Mouse (Mus musculus): ENCODE results near the gene Magohb.

Magohb gene

DNA sequence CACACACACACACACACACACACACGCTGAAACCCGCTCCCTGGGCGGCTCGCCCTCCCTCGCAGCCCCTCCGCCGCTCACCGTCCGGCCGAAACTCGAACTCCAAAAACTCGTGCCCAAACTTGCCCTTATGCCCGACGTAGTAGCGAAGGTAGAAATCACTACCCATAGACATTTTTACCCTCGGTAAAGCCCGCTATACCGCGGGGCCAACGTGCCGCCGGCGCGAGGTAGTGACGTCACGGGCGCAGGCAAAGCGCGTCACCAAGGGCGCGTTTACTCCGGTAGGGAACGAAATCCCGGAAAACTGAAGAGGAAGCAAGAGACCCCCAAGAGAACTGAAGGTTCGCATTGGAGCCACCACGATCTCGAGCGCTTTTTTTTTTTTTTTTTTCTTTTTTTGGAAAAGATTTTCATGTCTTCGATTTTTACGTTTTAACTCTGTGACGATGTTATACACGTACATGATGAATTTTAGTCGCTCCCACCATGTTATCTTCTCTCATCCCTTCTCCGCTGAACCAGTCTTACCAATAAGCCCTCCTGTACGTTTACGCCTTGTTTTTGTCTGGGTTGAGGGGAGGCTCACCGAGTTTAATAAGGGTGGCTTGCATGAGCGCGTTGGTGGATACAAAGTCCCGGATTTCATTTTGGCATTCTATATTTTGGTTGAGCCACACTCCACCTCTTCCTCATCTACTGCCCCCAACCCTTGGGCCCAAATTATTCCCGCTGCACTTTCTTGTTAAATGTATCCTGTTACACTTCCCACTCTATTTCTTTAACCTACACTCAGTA lies at the start of gene Magohb:
Magohb (minus strand) TSS at position 254 of the 798 bp plus-strand sequence.
- in situ Hi-C loops (cut with MboI; ENCODE audit: unreplicated experiment in 2 of 2): loop anchor here (5.0 to 25.0 kb wide), 5 partner anchors 62 to 1819 kb away; partner anchors contain the start of genes Klra6 (in 1 of the 2), Klra7 (in 1 of the 2), Klre1 (in 1 of the 2) and Smim10l1 (in 1 of the 2)

DNA sequence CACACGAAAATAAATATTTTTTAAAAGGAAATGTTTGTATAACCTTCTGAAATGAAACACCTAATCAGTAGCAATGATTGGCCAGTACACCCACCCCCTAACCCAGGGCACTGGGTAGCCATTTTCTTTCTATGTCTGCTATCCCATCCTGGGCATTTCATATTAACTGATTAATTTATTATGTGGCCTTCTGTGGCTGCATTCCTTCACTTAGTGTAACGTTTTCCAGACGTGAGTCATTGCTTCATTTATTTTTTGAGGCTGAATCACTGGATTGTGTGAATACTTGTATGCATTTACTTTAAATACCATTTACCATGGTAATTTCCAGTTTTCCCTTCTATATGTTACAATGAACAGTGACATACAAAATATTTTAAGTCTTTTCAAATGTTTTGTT lies 47.0 kb upstream of the Magohb start:
- in situ Hi-C loops (cut with MboI; ENCODE audit: unreplicated experiment in 2 of 2): no loop called here

DNA sequence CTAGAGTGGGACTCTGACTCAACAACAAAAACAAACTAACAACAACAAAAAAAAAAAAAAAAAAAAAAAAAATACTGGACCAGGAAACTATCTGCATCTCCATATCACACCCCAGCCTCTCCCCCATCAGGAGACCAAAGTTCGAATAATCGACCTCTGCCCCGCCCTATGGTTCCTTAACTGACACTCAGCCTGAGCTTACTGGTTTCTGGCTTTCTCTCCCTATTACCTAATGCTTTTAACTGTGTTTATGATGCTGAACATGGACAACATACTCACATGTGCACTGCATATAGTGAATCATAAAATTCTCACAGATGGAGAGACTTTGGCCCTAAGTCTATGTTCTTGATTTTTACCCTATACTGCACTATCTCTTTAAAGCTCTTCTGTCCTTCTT lies 46.3 kb upstream of the Magohb start:
- in situ Hi-C loops (cut with MboI; ENCODE audit: unreplicated experiment in 2 of 2): no loop called here

DNA sequence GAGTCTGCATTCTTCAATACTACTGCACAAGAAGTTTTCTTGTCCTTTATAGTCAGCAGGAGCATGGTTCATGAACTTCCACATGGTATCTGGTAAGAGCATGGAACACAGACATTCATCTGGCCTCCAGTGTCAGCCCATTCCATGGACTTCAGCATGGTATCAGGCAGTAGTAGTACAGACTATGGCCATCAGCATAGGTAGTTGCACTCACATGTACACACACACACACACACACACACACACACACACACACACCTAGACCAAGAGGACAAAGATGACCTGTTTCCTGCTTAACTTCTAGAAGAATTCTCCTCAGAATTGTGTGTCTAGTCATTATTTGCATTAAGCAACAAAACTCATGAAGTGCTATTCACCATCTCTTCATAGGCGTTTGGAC lies 45.7 kb upstream of the Magohb start:
- in situ Hi-C loops (cut with MboI; ENCODE audit: unreplicated experiment in 2 of 2): no loop called here

DNA sequence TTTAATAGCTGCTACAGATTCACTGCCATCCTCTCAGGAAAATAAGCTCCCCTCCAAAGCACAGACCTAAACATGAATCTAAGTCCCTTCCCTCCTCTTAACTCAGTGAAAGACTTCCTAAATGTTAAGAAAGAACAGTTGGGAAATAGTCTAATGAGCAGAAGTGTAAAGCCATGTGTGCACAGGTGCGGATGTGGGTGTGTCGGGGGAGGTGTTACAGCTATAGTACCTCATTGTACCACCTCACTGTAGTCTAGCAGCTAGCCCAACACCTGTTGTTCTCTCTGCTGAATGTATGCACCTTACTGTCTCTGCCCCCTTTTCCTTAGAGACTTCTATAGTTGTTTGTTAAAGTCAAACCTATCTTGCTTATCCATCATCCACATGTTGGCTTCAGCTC lies 34.0 kb upstream of the Magohb start:
- in situ Hi-C loops (cut with MboI; ENCODE audit: unreplicated experiment in 2 of 2): no loop called here

DNA sequence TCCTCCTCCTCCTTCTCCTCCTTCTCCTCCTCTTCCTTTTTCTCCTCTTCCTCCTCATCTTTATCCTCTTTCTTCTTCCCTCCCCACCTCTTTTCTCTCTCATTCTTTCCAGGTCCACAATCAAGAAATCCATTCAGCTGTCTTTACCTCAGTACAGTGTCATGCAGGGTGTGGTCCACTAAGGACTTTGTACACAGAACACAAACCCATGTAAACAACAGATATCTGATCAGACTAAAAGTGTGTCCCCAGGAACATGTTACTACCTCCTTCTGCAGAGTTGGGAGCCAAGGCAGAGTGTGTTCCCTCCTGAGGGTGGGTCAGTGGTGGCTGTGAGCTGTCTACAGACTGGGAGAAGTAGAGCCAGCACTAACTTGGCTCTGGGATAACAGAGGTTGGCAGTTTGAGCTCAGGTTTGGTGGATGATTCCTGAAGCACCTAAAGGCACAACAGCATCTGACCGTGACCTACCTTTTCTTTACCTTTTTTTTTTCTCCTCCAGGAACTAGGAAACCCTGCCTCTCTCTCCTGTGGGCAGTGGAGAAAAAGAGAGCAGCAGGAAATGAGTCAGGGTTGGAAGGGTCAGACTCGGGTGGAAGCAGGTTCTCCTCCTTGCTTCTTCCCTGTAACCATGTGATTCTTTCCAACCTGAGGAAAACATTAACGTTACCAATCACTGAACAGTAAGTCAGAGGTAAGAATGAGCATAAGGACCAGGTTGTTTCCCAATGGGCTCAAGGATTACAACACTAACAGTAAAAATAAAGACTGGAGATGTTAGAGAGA lies 29.0 kb upstream of the Magohb start:
- in situ Hi-C loops (cut with MboI; ENCODE audit: unreplicated experiment in 2 of 2): no loop called here

DNA sequence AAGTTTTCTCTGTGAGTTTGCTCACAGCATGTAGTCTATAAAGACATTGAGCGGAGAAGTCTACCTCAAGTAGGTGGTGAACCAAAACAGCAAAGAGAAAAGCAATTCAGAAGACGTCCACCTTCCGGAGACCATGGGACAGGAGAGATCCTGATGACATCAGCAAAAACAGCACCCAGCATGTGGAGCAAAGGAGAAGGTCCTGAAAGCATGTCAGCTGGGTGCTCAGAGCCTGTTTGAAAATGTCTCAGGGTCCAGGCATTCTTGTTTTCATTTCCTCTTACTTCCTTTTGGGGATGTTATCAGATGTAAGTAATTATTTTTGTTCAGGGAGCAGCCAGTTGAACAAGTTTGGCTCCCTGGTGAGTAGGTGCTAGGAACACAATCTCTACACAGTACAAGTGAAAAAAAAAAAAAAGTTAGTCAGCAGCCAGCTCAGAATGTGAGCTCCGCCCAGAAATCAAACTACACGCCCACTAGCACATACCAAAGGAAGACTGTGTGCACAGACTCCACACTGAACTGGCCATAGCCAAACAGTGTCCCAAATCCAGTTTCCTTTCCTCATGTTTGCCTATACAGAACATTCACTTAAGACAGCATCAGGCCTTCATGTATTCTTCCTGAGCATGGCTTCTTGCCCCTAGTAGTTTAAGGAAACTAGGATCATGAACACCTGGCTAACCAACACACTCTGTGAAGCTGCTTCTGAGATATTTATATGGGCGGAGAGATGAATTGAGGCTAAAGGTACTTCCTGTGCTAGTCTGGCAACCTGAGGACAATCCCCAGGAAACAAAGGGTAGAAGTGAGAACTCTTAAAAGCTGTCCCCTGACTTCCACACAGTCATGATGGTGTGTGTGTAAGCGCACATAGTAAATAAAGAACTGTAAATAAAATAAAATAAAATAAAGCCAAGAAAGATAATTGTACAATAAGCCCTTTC lies 23.4 kb upstream of the Magohb start:
- in situ Hi-C loops (cut with MboI; ENCODE audit: unreplicated experiment in 2 of 2): no loop called here

DNA sequence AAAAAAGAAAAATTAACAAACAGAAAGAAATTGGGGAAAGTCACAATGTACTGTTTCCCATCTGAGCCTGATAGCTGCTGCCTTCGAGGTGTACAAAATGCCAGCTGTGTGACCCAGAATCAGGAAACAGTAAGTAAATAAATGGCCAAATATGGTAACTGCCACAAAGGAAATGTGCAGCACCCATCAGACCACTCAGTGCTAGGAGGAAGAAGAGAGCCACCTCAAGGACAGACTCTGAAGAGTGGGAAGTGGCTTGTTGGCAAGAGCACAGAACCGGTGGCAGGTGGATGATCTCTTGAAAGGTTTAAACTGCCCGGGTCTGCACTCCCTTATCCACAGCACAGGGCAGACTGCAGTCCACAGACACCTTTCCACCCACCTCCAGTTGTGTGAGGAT lies 15.0 kb upstream of the Magohb start:
- in situ Hi-C loops (cut with MboI; ENCODE audit: unreplicated experiment in 2 of 2): no loop called here

DNA sequence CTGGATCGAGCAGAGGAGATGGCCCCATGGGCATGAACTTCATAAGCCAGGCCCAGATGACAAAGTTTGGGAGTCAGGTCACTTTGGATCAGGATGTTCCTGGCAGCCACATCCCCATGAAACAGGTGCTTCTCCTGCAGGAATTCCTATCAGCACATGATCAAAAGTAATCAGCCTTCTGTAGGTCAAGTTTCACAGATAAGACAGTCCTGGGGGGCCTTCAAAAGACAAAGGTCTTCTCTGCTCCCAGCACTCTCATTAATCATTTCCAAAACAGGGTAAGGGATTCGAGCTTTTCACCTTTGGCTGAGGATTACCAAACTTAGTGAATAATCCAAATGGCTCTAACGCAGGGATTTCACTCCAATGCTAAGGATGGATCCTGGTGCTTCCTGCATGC lies 11.7 kb upstream of the Magohb start:
- in situ Hi-C loops (cut with MboI; ENCODE audit: unreplicated experiment in 2 of 2): no loop called here

DNA sequence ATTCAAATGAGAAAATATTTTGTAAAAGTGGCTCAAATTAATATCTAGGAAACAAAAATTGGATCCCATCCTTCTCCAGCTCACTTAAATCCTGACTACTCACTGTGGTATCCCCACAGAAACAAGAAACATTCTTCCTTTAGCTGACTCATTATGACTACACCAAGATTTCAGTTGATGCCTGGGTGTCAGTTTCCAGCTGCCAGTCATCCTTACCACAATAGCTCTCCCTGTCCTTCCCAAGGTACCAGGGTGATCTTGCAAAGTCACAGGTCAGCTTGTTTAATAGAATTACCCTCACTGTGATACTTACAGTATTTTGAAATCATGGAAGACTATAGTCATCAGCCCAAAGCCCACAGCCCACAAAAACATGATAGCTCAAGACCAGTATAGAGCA lies 5.5 kb upstream of the Magohb start:
- in situ Hi-C loops (cut with MboI; ENCODE audit: unreplicated experiment in 2 of 2): loop anchor here (10.0 to 25.0 kb wide), 4 partner anchors 56 to 1814 kb away; partner anchors contain the start of genes Klra6 (in 1 of the 2), Klra7 (in 1 of the 2), Smim10l1 (in 1 of the 2) and Styk1 (in 1 of the 2)

DNA sequence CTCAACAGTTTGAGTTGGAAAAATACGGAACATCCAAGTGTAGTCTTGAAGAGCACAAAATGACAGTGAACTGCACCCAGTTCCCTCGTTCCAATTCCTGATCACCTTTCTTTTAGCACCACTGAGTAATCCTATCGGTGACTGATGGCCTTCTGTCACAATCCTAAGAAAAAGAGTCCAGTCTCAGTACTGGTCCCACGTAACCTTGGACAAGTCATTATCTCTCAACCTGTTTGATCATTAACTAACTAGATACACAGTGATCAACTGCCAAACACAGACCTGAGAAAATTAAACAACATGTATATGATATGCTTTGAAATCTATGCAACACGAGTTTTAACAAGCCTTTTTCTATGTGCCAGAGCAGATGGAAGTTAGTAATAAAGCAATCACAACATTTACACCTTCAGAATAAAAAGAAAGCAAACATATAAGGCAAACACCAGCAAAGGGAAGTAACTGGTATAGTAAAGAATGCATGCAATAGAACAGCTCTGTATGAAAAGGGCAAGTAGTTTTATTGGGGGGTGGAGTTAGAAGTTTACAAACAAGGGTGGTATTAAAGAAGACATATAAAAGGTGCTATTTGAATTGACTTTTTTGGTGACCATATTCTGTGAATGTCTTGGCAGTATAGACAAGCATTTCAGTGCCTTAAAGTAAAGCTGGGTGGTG lies 1.5 kb upstream of the Magohb start:
- in situ Hi-C loops (cut with MboI; ENCODE audit: unreplicated experiment in 2 of 2): loop anchor here (5.0 to 25.0 kb wide), 5 partner anchors 60 to 1818 kb away; partner anchors contain the start of genes Klra6 (in 1 of the 2), Klra7 (in 1 of the 2), Klre1 (in 1 of the 2) and Smim10l1 (in 1 of the 2)

DNA sequence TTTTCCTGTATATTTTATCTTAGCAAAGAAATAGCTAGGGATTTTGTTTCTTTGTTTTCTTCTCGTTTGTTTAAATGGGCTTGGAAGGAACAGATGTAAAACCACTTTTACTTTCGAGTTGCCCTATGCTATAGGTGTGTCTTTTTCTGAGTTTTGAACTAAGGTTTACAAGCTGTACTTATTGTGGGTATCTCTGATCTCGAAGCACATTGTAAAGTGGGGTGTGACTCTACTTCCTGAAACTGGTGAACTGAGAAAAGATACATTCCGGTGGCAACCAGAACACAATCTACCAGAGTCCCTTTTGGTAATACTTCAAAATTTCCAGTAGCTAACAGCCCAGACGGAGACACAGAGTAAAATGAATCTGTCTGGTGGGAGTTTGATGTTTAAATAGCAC lies 872 bp upstream of the Magohb start:
- in situ Hi-C loops (cut with MboI; ENCODE audit: unreplicated experiment in 2 of 2): loop anchor here (5.0 to 25.0 kb wide), 5 partner anchors 61 to 1818 kb away; partner anchors contain the start of genes Klra6 (in 1 of the 2), Klra7 (in 1 of the 2), Klre1 (in 1 of the 2) and Smim10l1 (in 1 of the 2)

DNA sequence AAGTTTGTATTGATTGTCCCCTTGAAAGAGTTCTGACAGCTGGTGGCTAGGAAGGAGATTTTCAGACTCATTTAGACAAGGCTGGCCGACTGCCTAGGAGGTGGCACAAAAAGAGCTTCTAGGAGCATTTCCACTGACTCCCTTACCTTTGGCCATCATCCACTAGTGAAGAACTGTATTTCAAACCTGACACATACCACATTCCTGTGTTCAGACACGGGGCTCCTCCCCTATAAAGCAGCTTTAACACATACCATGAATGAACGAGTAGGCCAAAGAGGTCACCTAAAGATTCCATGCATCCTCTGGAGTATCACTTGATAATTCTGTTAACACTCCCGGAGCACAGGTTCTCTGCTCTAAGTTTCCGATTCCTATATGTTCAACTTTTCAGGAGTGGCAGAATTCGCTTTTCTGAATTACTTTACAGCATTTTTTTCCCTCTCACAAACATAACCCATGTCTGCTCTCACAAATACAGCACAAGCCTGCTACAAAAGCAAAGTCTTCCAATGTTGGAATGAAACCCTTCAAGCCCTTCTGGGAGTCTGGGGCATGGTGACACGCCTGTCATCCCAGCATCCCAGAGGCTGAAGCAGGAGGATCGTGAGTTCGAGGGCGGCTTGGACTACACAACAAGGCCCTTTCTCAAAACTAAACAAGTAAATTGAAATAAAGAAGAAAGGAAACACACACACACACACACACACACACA lies 611 bp downstream of the Magohb start:
- in situ Hi-C loops (cut with MboI; ENCODE audit: unreplicated experiment in 2 of 2): loop anchor here (5.0 to 25.0 kb wide), 5 partner anchors 62 to 1820 kb away; partner anchors contain the start of genes Klra6 (in 1 of the 2), Klra7 (in 1 of the 2), Klre1 (in 1 of the 2) and Smim10l1 (in 1 of the 2)

DNA sequence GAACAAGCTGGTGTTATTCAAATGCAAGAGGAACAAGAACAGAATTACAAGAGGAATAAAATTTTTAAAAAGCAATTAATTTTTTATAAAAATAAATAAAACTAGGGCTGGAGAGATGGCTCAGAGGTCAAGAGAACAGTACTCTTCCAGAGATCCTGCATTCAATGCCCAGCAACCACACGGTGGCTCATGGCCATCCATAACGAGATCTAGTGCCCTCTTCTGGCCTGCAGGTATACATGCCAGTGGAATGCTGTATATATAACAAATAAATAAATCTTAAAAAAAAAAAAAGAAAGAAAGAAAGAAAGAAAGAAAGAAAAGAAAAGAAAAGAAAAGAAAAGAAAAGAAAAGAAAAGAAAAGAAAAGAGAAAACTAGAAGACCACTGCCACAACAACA lies 2.6 kb downstream of the Magohb start:
- in situ Hi-C loops (cut with MboI; ENCODE audit: unreplicated experiment in 2 of 2): loop anchor here (5.0 to 25.0 kb wide), 5 partner anchors 64 to 1822 kb away; partner anchors contain the start of genes Klra6 (in 1 of the 2), Klra7 (in 1 of the 2), Klre1 (in 1 of the 2) and Smim10l1 (in 1 of the 2)

DNA sequence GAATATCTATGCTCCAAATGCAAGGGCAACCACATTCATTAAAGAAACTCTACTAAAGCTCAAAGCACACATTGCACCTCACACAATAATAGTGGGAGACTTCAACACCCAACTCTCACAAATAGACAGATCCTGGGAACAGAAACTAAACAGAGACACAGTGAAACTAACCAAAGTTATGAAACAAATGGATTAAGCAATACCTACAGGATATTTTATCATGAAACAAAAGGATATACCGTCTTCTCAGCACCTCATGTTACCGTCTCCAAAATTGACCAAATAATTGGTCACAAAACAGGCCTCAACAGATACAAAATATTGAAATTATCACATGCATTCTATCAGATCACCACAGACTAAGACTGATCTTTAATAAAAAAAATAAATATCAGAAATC lies 14.9 kb downstream of the Magohb start:
- in situ Hi-C loops (cut with MboI; ENCODE audit: unreplicated experiment in 2 of 2): loop anchor here in 1 of 2 experiments (25.0 kb wide), 3 partner anchors 1041 to 1834 kb away; partner anchors contain the start of genes Klra6, Klra7 and Smim10l1

DNA sequence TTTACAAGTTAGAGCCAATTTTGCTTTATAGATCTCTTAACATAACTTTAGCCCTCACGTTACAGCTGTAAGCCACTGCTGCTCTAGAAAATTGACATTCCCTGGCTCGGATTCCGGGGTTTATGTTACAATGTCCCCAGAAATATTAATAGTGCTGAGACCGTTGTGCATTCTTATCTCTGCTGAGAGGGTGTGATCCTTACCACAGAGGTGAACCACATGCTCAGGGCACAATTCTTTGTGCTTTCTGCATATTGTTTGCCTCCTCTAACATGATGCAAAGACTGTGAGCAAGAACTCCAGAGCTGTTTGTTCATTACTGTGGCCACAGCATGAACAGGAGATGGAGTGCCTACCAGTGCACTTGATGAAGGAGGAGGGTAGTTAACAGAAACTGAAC lies 16.4 kb downstream of the Magohb start:
- in situ Hi-C loops (cut with MboI; ENCODE audit: unreplicated experiment in 2 of 2): loop anchor here in 1 of 2 experiments (25.0 kb wide), 3 partner anchors 1039 to 1836 kb away; partner anchors contain the start of genes Klra6, Klra7 and Smim10l1

DNA sequence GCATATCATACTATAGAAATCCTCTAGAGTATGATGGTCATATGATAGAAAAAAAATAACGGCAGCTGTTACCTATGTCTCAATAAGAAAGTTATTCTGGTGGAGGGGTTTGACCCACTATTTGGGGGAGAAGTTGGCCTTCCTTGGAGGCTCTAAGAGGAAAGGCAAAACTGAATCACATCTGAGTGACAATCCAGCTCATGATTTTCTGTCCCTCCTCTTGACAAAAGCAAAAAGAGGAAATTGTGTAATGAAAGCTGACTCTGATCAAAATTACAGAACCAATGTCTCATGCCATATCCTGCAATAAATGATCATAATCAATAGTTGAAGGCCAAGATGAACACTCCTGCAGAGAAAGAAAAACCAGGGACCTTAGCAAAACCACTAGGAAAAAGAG lies 20.7 kb downstream of the Magohb start:
- in situ Hi-C loops (cut with MboI; ENCODE audit: unreplicated experiment in 2 of 2): no loop called here

DNA sequence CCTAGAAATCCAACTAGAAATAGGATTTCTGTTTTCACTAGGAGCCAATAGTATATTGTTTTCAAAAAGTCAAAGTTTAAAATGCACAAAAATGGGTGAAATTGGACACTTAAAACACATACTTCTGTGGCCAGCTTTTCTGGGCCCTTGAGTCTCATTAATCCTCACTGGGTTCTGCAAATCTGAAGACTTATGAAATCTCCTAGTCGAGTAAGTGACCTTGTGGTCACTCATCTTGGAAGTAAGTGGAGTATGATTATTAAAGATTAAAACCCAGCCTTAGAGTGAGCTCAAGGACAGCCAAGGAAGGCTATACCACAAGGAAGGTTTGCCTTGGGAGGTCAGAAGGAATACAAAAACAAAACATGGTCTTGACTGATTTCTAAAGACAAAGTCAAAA lies 22.7 kb downstream of the Magohb start:
- in situ Hi-C loops (cut with MboI; ENCODE audit: unreplicated experiment in 2 of 2): no loop called here
